Mouse (Mus musculus) thymus, postnatal 25 days (tissue): ENCODE data around the gene Slit1.

Experiments
- DNase-seq: peaks from one replicate; pipeline ENCODE4 v3.0.0; 2022

Slit1 gene

GRCm38 (mm10) chr19:41589026-41589425, 154.4 kb downstream of the Slit1 start:
- DNase-seq, result no peak

DNA sequence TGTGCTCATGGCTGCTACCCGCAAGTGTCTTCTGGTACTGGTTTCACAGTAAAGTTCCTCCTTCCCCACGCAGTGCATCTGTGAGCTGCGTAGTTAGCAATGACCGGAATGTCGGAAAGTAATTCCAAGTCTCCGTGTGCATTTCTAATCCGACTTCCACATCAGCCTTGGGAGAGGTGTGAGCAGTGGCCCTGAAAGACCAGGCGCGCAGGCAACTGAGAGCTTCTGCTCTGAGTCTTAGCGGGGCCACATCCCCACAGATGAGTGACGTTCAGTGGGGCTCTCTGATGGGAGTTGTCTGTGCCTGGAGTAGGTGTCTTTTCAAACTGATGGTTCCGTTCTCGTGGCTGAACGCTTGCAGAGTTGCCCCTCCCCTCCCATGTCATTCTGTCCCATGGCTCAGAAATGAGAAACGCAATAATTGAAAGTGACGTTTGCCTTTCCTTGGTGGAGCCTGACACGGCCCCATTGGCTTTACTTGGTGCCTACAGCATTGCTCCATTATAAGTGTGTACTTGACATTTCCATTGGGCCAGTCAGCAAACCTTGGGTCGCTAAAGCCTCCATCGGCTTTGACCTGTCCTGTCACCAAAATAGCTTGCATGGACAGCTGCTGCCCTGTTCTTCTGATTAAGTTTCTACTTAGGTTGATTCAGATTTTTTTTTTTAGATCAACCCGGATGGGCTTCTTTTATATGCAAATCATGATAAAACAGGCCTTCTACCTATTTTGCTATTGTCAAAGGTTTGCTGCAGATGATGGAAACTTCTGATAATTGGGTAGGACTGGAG, 155.8 kb downstream of the Slit1 start:
- no peak for DNase-seq

DNA sequence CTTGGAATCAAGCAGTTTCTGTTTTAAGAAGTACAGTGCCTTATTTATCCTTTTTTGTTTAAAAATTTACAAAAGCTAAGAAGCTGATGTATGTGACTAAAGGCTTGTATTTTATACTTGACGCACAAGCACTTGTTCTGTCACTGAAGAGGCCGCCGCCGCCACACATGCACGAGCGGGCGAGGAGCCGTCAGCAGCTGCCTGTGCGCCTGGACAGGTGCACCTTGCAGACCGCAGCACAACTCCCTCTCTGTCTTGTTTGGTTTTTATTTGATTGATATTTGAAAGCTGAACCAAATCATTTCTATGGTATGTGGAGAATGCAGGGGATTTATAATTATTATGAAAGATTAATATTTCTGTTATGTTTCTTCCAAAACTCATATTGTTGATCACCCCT, 156.7 kb downstream of the Slit1 start:
- no peak for DNase-seq

DNA sequence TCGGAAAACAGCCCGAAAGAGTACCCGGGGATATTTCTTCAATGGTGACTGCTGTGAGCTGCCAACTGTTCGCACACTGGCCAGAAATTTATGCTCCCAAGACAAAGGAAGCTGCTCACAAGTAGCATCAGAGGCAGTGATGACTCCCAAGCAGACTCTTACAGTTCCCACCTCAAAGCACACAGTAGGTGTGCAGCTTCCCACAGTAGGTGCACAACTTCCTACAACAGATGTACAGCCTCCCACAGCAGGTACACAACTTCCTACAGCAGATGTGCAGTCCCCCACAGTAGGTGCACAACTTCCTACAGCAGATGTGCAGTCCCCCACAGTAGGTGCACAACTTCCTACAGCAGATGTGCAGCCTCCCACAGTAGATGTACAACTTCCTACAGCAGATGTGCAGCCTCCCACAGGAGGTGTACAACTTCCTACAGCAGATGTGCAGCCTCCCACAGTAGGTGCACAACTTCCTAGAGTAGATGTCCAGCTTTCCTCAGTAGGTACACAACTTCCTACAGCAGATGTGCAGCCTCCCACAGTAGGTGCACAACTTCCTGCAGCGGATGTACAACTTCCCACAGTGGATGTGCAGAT, 160.4 kb downstream of the Slit1 start:
- DNase-seq, result no peak

DNA sequence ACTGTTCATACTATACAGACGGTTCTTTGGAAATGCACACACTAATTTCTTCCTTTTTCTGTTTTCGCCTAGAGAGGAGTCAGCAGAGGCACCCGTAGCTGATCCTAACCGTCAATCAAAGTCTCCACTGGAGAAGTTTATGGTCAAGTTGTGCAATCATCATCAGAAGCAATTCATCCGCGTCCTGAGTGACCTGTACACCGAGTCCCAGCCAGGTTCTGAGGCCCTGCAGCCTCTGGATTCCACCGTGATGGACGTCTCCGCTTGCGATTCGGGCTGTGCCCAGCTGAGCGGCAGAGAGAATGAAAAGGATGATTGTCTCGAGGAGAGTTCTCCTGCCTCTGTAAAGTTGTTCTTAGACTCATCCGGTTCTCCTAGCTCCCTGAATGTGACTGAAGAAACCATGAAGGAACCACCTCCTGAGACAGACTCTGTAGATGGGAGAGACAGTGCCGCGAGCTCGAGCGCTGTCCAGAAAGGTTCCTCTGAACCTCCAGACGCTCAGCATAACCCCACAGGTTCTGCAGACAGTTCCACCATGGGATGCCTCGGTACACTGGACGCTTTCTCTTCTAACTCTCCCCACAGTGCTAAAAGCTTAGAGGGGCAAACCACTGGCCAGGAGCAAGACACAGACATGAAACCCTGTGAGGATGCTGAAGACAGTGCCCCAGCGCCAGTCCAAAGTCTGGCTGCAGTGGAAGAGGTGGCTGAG, 161.6 kb downstream of the Slit1 start, which contains the start of gene Gm340:
Gm340 (plus strand) TSS at position 665 of the 715 bp plus-strand sequence.
- DNase-seq, result no peak

GRCm38 (mm10) chr19:41579311-41579920, 164.0 kb downstream of the Slit1 start:
- DNase-seq, result no peak

DNA sequence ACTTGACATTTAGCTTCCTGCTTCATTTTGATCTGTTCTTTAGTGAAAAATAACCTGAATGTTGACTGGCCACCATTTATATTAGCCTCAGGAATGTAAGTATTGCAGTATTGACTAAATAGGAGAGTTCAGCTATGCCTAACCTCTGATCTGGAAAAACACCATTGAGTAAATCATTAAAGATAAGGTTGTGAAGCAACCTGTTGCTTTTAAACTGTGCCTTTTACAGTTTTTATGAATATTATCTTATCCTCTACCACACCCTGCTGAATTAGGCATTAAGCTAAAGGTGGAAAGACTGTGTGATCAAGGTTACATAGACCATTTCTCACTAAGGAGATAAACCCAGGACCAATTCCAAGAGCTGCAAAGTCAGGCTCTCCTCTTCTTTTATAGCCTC, 165.9 kb downstream of the Slit1 start:
- no peak for DNase-seq

- no peak for DNase-seq
These were observed 169.8 kb downstream of the Slit1 start for GRCm38 (mm10) chr19:41573700-41574099.

- no peak for DNase-seq
These were observed 174.7 kb downstream of the Slit1 start for GRCm38 (mm10) chr19:41568791-41569190.

DNA sequence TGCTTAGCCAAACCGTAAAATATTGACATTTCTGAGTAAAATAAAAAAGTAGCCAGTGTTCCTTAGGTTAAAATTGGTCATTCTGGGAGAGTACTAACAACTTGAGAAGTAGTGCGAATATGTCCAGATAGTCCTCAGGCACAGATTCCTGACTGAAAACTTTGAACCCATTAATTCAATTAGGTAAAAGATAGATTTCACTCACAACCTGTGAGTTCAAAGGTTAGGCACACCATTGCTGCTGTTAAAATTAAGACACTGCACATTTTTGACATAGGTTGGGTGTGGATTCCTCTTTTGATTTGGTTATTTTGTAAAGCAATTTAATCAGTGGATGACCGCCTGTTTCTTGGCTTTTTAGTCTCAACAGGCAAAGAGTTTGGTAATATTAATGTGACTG, 182.6 kb downstream of the Slit1 start:
- no peak for DNase-seq

- DNase-seq, result no peak
These were observed 184.5 kb downstream of the Slit1 start for GRCm38 (mm10) chr19:41558891-41559486.

GRCm38 (mm10) chr19:41557491-41557890, 186.0 kb downstream of the Slit1 start:
- no peak for DNase-seq

DNA sequence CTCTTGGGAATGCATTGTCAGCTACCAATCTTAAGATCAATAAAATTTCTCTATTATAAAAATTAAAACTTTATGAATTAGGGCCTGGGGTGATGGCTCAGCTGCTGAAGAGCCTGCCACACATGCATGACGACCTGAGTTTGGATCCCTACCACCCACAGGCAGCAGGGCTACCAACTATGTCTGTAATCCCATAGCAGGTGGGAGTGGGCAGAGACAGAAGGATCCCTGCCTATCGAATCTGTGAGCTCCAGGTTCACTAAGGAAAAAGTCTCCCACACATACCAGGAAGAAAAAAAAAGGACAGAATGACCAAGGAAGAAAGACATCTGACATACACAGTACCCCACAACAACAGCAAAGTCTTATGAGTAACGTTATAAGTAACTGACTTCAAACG, 186.5 kb downstream of the Slit1 start:
- no peak for DNase-seq
